Mouse (Mus musculus): ENCODE results near the gene Nt5c. TPM values are rescaled to one million over a fixed set of nuclear protein-coding genes. Genes with fewer than 3 reads are reported as not detected.
A peak's percentile ranks its signal among the peaks of the same experiment; 100 is the strongest.
"Not testable (repeated sequence)": the region's sequence is repeated elsewhere in the genome, so short reads cannot be mapped to it uniquely, and the experiment has no call there.

Gene Nt5c
- total RNA-seq, 2 experiments from 2014 or later: 57.6 to 67.2 TPM

GRCm38 (mm10) chr11:115509773-115510506 is 18.3 kb upstream of the Nt5c start:
- intact Hi-C loops (cut with DNase I): no loop called here

GRCm38 (mm10) chr11:115508061-115508460 is 16.4 kb upstream of the Nt5c start:
- no peak overlapping the region for H3K4me3 ChIP-seq
- H3K27ac ChIP-seq: no peak overlapping the region
- no peak for TF ChIP-seq CTCF (IDR thresholded peaks at IDR 0.05)
- intact Hi-C loops (cut with DNase I): no loop called here
- DNase-seq (ENCODE audit: extremely low spot score in 1 of 2, low spot score in 2 of 2): no peak

More at GRCm38 (mm10) chr11:115509773-115510506, 18.3 kb upstream of the Nt5c start:
- H3K27ac ChIP-seq: no peak overlapping the region
- no peak for DNase-seq (ENCODE audit: extremely low spot score in 1 of 2, low spot score in 2 of 2)
- TF ChIP-seq CTCF (IDR thresholded peaks at IDR 0.05): no peak
- H3K4me3 ChIP-seq: no peak overlapping the region

GRCm38 (mm10) chr11:115506586-115506985 is 14.9 kb upstream of the Nt5c start:
- TF ChIP-seq CTCF (IDR thresholded peaks at IDR 0.05): no peak
- no peak overlapping the region for H3K4me3 ChIP-seq
- intact Hi-C loops (cut with DNase I): no loop called here

DNA sequence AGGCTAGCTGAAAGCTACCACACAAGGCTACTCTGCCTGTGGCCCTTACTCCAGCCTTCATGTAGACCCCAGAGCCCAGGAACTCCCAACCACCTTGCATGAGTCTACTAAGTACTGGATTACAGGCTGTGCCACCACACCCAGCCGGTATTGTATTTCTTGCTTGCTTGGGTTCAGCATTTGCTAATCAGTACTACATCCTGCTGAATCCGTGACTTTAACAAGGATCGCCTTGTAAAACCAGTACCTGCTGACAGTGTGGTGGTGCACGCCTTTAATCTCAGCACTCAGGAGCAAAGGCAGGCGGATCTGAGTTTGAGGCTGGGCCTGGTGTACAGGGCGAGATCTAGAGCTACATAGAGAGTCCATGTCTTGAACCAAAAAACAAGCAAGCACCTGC is 11.0 kb upstream of the Nt5c start:
- H3K4me3 ChIP-seq: no peak overlapping the region
- no peak overlapping the region for H3K27ac ChIP-seq
- no peak for TF ChIP-seq CTCF (IDR thresholded peaks at IDR 0.05)
- DNase-seq (ENCODE audit: extremely low spot score in 1 of 2, low spot score in 2 of 2): no peak
- intact Hi-C loops (cut with DNase I): no loop called here

More at GRCm38 (mm10) chr11:115506586-115506985, 14.9 kb upstream of the Nt5c start:
- no peak for DNase-seq (ENCODE audit: extremely low spot score in 1 of 2, low spot score in 2 of 2)
- H3K27ac ChIP-seq: no peak overlapping the region

- not testable (repeated sequence) for DNase-seq (ENCODE audit: extremely low spot score in 1 of 2, low spot score in 2 of 2); H3K27ac ChIP-seq; H3K4me3 ChIP-seq
- intact Hi-C loops (cut with DNase I): loop anchor here (10.0 kb wide), 1 partner anchor 318 kb away; the partner anchor contains the start of genes Caskin2 and Tsen54
Measured at GRCm38 (mm10) chr11:115496559-115496958, 4.9 kb upstream of the Nt5c start.

GRCm38 (mm10) chr11:115492387-115492786 is 725 bp upstream of the Nt5c start:
- no peak for TF ChIP-seq CTCF (IDR thresholded peaks at IDR 0.05)
- intact Hi-C loops (cut with DNase I): loop anchor here (1.0 to 10.0 kb wide), 2 partner anchors 44 to 322 kb away; partner anchors contain the start of genes Caskin2, Sumo2 and Tsen54
- H3K4me3 ChIP-seq: peak overlapping the region; percentile 66
- H3K27ac ChIP-seq: peak overlapping the region; percentile 82
- no peak for DNase-seq (ENCODE audit: extremely low spot score in 1 of 2, low spot score in 2 of 2)

- no peak for TF ChIP-seq CTCF (IDR thresholded peaks at IDR 0.05)
- DNase-seq (ENCODE audit: extremely low spot score in 1 of 2, low spot score in 2 of 2): no peak
- H3K27ac ChIP-seq: peak overlapping the region; percentile 82
Measured at GRCm38 (mm10) chr11:115490441-115491355, 964 bp downstream of the Nt5c start.

GRCm38 (mm10) chr11:115488551-115489104 is 3.0 kb downstream of the Nt5c start:
- TF ChIP-seq CTCF (IDR thresholded peaks at IDR 0.05): no peak
- intact Hi-C loops (cut with DNase I): loop anchor here (10.0 kb wide), 1 partner anchor 226 kb away; no protein-coding TSS in a partner anchor
- Histone ChIP-seq H3K4me3 (no peak overlapping the region), H3K27ac (no peak overlapping the region)
- no peak for DNase-seq (ENCODE audit: extremely low spot score in 1 of 2, low spot score in 2 of 2)

More at GRCm38 (mm10) chr11:115490441-115491355, 964 bp downstream of the Nt5c start:
- intact Hi-C loops (cut with DNase I): loop anchor here (1.0 to 10.0 kb wide), 2 partner anchors 24 to 324 kb away; partner anchors contain the start of genes Caskin2, Jpt1 and Tsen54
- H3K4me3 ChIP-seq: peak overlapping the region; percentile 66

DNA sequence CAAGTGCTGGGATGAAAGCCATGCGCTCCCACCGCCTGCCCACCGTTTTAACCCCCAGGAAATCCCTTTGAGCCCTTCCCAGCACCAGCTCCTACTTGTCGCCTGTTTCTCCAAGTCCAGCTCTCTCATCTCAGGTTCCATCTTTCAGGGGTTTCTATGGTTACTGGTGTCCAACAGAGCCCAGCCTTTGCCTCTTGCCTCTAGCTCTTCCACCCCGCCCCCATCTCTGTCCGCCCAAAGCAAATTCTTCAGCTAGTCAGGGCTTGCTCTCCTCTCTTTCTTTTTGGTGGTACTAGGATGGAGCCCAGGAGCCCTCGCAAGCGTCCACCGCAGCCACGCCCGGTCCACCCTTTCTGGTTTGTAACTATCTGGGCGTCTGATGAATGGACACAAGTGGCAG is 6.5 kb downstream of the Nt5c start:
- no peak overlapping the region for H3K4me3 ChIP-seq
- no peak for DNase-seq (ENCODE audit: extremely low spot score in 1 of 2, low spot score in 2 of 2)
- no peak for TF ChIP-seq CTCF (IDR thresholded peaks at IDR 0.05)
- intact Hi-C loops (cut with DNase I): loop anchor here (10.0 kb wide), 1 partner anchor 230 kb away; no protein-coding TSS in a partner anchor
- H3K27ac ChIP-seq: peak overlapping the region; percentile 1; the same call in 1 of the 2 replicates

DNA sequence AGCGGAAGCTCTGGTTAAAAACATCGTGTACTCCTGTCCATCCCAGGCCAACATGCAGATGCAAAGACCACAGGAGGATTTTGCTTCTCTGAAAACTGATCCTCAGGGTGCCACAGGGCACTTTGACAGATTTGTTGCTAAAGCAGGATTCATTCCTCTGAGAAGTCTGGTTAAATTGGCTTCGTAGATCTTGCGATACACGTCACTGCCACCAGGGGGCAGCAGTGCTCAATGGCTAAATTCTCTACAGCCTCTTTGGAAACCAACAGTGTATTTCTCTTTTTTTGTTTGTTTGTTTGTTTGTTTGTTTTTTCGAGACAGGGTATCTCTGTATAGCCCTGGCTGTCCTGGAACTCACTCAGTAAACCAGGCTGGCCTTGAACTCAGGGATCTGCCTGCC is 7.9 kb downstream of the Nt5c start:
- peak overlapping the region; percentile 88 for H3K27ac ChIP-seq
- TF ChIP-seq CTCF (IDR thresholded peaks at IDR 0.05): peak; percentile 98
- H3K4me3 ChIP-seq: no peak overlapping the region
- intact Hi-C loops (cut with DNase I): loop anchor here (2.0 to 10.0 kb wide), 3 partner anchors 53 to 231 kb away; partner anchors contain the start of genes Gga3, Mrps7 and Sumo2
- peak; percentile 77 to 81 for DNase-seq (ENCODE audit: extremely low spot score in 1 of 2, low spot score in 2 of 2)

DNA sequence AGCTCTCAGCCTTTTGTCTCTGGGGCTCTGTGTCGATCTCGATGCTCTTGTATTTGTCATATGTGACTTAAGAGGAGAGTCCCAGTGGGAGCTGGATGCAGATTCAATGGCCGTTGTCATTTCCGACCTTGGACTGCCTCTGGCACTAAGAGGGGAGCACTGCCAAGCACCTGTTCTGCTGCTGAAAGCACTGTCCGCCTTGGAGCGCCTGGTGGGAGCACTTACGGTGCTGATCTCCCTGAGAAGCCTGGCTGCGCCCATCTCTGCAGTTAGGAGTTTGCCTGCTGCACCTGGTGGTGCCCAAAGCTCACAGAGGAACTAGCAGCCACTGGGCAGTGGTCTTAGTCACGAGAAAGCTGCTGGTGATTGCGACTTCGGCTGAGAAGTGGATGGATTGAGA is 8.4 kb downstream of the Nt5c start:
- DNase-seq (ENCODE audit: extremely low spot score in 1 of 2, low spot score in 2 of 2): no peak
- no peak overlapping the region for H3K4me3 ChIP-seq
- intact Hi-C loops (cut with DNase I): loop anchor here (2.0 to 10.0 kb wide), 3 partner anchors 54 to 232 kb away; partner anchors contain the start of genes Gga3, Mrps7 and Sumo2
- no peak for TF ChIP-seq CTCF (IDR thresholded peaks at IDR 0.05)
- peak overlapping the region; percentile 88 for H3K27ac ChIP-seq

Data from left cerebral cortex, adult 2 months (tissue).